Mouse (Mus musculus) testis, postnatal 14 days (tissue): ENCODE measurements around the gene Galnt7.
A peak's percentile ranks its signal among the peaks of the same experiment; 100 is the strongest.

Experiments used
- DNase-seq: peaks from one replicate; pipeline ENCODE4 v3.0.0; 2021; ENCODE audit warnings: low spot score

Gene Galnt7

GRCm38 (mm10) chr8:57628787-57629664, 23.8 kb downstream of the Galnt7 start:
- no peak for DNase-seq

GRCm38 (mm10) chr8:57627946-57628786, 24.7 kb downstream of the Galnt7 start:
- DNase-seq, result no peak

GRCm38 (mm10) chr8:57623955-57624354, 28.9 kb downstream of the Galnt7 start:
- no peak for DNase-seq

DNA sequence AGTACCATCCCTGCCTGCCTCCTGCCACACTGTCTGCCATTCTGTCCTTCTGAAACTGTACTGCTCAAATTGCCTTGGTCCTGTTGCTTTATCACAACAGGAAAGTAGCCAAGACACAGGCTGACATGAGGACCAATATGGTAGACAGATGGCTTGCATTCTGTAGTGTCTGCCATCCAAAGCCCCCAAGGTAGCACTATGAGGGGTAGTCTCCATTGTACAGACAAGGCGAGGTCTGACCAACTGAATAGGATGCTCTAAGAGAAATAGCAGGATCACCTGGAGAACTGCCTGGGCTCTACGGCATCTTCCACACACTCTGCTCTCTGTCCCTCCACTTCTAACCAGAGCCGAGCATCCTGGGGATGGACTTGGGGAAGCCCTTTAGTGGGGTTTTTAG, 29.8 kb downstream of the Galnt7 start:
- DNase-seq, result no peak

DNA sequence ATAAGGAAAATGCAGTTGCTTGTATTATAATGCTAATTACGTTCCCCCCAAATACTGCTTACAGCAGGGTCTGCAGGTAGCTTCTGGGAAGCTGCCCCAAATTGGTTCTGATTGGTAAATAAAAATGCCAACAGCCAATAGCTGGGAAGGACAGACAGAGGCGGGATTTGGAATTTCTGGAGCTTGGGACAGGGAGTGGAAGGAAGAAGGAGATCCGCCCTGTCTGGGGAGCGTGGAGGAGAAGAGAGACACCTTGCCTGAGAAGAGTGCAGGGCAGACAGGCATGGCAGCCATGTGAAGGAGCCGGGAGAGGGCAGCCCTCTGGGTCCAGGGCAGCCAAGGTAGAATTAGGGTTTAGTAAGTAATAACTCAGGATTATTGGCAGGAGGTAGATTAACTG, 35.9 kb downstream of the Galnt7 start:
- DNase-seq, result no peak

GRCm38 (mm10) chr8:57615016-57615657, 37.7 kb downstream of the Galnt7 start:
- DNase-seq, result peak; percentile 29

DNA sequence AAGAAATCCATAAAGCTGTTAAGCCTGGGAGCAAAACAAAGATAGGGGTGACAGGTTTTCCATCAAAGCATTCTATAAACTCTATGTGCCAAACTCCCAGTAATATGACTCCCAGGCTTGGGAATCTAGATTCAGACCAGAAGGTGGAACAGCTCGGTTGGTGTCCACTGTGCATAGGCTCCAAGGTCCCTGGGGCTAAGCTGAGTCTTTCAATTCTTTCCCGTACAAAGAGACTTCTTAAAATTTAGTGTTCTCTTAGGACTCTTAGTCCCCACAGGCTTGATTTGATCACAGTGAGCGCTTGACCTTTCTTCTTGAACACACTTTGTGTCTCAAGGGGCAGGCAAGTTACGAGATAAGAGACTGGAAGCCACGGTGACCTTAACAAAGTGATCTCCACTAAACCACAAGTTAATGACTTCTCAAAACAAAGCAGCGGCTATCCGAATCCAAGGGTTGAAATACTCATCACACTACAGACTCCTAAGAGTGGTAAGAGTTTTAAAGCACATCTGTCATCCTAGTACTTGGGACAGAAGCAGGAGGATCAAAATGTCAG, 41.3 kb downstream of the Galnt7 start:
- DNase-seq, result no peak

DNA sequence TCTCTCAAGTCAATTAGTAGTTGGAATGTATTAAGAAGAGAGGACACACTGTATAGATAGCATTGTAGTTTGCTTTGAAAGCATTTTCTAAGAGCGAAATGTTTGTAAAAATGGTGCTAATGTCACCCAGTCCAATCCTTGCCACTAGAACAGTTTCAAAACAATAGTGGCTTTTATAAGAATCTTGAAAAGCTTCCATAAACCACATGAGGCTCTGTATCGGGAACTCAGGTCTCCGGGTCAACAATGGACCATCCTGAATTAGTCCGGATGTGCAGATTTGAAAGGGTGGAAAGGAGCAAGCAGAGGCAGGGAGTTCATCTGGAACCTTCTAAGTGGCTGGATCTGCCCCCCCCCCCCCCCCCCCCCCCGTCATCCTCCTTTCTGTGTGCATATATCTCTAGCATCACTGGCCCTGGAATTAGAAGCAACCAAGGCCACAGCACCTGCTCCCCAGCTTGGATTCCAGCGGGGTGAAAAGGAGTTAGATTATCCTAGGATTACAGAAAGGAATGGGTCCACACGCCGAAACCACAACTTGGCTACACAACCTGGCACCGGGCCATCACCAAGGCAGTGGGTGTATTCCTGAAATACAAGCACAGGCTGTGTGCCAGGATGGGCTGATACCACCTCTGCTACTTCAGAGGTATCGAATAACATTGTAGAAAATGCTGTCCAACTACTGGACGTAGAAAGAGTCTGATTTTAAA, 42.0 kb downstream of the Galnt7 start:
- peak; percentile 36 for DNase-seq

- DNase-seq, result no peak
Measured at GRCm38 (mm10) chr8:57602511-57602910, 50.3 kb downstream of the Galnt7 start.

DNA sequence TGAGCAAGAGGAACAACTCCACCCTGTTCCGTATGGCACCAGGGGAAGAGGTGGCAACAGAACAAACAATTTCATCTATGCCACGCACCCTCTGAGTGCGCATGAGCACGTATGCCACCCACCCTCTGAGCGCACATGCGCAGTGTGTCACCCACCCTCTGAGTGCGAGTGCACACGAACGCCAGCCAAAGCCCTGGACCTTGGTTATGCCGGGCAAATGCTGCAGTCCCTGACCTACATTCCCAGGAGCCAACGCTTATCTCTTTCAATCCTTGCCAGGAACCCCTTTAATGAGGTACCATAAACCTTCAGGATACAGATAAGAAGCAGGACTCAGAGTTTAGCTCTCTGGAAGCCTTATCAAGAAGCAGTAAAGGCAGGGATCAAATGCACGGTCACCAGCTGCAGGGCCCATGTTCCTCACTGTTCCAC, 50.8 kb downstream of the Galnt7 start:
- DNase-seq, result peak; percentile 59

GRCm38 (mm10) chr8:57599813-57600555, 52.8 kb downstream of the Galnt7 start:
- no peak for DNase-seq

GRCm38 (mm10) chr8:57595853-57596252, 57.0 kb downstream of the Galnt7 start:
- no peak for DNase-seq

GRCm38 (mm10) chr8:57594175-57594885, 58.5 kb downstream of the Galnt7 start:
- no peak for DNase-seq

DNA sequence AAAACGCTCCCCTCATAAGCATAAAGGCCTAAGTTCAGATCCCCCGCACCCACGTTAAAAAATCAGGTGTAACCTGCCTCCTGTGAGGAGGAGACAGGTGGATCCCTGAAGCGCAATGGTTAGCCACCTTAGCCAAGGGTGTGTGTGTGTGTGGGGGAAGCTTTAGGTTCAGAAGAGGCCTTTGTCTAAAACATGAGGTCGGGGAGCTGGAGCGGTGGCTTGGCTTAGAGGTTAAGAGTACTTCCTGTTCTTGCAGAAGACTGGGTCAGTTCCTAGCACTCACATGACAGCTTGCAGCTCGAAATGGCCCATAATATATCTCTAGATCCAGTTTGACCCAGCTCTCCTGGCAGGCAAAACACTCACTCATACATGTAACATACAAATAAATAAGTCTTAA, 60.2 kb downstream of the Galnt7 start:
- no peak for DNase-seq

DNA sequence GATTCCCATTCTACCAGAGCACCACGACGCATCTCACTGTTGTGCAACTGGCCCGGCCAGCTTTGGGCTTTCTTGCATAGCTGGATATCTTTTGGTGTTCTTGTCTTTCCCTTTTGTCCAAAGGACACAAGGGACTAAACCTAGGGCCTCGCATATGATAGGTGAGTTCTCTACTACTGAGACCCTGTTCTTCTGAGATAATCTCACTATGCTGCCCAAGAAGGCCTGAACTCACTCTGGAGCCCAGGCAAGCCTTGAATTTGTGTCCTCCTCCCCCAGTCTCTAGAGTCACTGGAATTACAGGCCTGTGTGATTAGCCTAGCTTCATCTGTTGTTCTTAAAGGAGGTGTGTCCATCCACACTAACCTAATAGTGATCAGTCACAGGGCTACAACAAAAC, 61.2 kb downstream of the Galnt7 start:
- DNase-seq, result no peak

- no peak for DNase-seq
Measured at GRCm38 (mm10) chr8:57590015-57590414, 62.8 kb downstream of the Galnt7 start.

GRCm38 (mm10) chr8:57589176-57589575, 63.7 kb downstream of the Galnt7 start:
- DNase-seq, result no peak

DNA sequence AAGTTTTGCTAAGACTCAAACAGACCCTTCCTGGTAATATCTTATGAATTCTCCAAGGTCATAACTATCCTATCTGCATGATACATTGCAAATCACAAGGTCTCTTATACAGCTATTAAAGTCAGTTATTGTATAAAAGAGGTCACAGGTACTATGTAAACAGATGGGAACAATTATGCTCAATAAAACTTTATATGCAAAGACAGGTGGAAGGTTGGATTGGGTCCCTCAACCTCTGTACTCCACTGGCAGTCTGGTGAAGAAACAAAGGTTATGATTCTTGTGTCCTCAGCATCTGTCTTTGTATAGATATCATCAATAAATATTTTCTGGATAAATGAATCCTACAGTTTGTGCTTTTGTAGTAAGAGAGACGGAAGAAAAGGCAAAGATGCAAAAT, 64.2 kb downstream of the Galnt7 start:
- no peak for DNase-seq

DNA sequence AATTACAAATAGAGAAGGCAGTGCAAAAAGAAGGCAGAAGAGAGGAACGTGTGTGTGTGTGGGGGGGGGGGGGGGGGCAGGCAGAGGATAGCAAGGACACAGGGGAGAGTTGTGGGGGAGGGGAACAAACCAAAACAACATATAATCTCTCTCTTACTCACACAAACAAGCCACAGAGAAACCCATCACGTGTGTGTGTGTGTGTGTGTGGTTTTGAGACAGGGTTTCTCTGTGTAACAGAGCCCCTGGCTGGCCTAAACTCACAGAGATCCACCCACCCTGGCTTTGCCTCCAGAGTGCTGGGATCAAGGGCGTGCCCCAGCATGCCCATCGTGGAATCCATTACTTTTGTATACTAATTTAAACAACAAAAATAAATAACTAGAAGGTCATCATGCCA, 66.2 kb downstream of the Galnt7 start:
- DNase-seq, result no peak

GRCm38 (mm10) chr8:57585831-57586230, 67.0 kb downstream of the Galnt7 start:
- DNase-seq, result no peak
